Mouse (Mus musculus) bone marrow macrophage, adult 2 months (primary cell): ENCODE results near the gene Snap25. TPM values are rescaled to one million over a fixed set of nuclear protein-coding genes. Genes with fewer than 3 reads are reported as not detected.
A peak's percentile ranks its signal among the peaks of the same experiment; 100 is the strongest.

Source experiments
- H3K27ac ChIP-seq: 2 replicates; pipeline ENCODE4 v1.5.1; 2012; ENCODE audit warnings: low read depth, low read length; ENCODE audit not compliant: insufficient read depth
- H3K4me1 ChIP-seq: 2 replicates; pipeline ENCODE4 v1.6.1; 2012; ENCODE audit warnings: low read length; ENCODE audit not compliant: control insufficient read depth, insufficient read depth
- H3K4me3 ChIP-seq: 2 replicates; pipeline ENCODE4 v1.5.1; 2012; ENCODE audit warnings: mild to moderate bottlenecking, low read length, moderate library complexity; ENCODE audit not compliant: insufficient read depth
- CTCF ChIP-seq: IDR thresholded peaks from 2 replicates; pipeline ENCODE4 v1.5.1; 2012; ENCODE audit warnings: low read depth, mild to moderate bottlenecking, low read length, moderate library complexity
- POLR2A ChIP-seq: IDR thresholded peaks from 2 replicates; pipeline ENCODE4 v1.6.1; 2012; ENCODE audit warnings: mild to moderate bottlenecking, low read depth, low read length, borderline replicate concordance
- polyA plus RNA-seq: library from polyadenylated mRNA; stranded (reverse); fragments of >200 nt; gene quantifications from 2 replicates; pipeline ENCODE4 v1.2.4, GENCODE M21; 2012; ENCODE audit not compliant: missing spikeins, insufficient read depth, insufficient read length

Gene Snap25
- polyA plus RNA-seq, 1 experiment = not detected

DNA sequence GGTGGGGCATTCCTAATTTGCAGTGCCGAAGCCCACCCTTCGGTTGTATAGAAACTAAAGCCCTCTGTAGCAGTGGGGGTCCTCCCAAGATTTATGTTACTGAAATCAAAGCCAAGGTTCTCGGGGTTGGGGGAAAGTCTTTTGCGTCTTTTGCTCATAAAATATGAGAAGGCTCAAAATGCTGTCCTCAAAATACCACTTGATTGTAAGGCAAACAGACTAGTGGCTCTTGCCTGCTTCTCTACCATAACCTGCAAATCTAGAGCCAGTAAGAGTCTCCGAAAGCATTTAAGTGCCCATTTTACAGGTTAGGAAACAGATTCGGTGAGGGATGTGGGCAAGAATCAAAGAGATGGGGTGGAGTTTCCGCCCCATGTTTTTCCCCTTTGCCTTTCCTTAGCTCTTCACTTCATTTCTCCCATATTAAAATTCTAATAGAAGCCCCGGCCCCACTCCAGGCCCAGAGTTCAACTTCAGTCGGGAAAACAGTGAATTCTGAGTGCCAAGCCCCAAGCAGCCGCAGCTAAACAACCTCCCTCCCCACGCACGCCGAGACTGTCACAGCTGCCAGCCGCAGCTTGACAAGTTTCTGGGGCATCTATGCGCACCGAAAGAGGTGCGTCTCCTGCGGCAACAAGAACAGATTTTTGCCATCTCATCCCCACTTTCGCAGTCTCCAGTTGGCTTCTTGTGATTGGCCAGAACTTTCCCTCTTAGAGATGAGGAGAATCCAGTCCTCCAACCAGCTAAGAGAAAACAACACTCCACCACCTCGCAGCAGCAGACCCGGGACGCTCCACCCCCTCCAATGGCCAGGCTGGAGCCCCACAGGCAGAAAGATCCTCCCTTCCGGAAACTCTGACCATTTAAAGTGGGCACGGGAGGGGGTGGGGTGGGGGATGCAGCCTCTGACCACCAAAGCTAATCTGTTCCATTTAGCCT, 33.7 kb upstream of the Snap25 start:
- Histone ChIP-seq H3K27ac (peak overlapping the region; percentile 92), H3K4me3 (peak overlapping the region; percentile 68), H3K4me1 (peaks cover 17% of the 10 kb centered on the region)
- no peak for TF ChIP-seq POLR2A
- no peak for TF ChIP-seq CTCF

DNA sequence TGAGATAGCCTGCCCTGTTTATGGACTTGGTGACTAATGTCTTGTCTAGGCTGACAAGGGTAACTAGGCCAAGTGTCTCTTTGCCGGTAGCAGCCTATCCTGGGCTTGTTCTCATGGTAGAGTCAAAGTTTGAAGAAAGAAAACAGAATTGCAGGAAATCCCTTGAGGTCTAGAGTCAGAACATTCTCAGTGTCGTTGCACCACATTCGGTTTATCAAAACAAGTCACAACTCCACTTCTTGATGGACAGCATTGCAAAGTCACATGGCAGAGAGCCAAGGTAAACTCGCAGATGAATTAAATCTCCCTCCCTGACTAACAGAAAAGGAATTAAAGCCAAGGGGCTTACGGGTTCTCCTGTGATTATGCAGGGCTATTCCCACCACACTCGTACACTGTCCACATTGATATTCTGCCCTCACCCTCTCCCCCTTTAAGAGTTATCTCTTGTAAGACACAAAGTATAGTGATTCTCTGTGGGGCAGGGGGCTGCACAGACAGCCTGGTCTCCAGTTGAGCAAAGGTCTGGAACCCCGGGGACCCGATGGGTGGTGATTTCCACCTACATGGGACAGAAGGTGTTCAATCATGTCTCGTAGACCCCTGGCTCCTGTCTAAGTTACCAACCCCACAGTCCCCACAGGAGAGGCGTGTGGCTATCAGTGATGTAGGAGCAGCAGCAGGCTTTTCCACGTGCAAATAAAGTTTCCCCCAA, 30.9 kb upstream of the Snap25 start:
- peaks cover 14% of the 10 kb centered on the region for H3K4me1 ChIP-seq
- TF ChIP-seq CTCF (no peak), POLR2A (no peak)
- no peak overlapping the region for H3K27ac ChIP-seq
- no peak overlapping the region for H3K4me3 ChIP-seq

DNA sequence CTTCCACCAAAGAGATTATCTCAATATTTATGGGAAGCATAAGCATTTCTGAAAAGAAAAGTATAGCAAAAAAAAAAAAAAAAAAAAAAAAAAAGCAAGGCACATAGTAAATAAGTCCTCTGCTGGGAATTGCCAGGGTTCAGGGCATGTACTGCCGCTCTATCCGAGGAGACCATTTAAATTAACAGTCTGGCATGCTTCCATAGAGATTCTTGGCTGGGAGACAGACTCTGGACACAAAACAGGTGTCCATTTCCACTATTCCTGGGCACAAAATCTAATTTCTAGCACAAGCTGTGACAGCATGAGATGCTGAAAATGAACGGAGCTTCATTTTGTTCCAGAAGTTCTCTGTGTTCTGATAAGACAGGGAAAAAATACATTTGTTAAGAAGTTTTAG, 27.1 kb upstream of the Snap25 start:
- Histone ChIP-seq H3K4me1 (no peaks in the 10 kb centered on the region), H3K27ac (no peak overlapping the region), H3K4me3 (no peak overlapping the region)
- no peak for TF ChIP-seq POLR2A

DNA sequence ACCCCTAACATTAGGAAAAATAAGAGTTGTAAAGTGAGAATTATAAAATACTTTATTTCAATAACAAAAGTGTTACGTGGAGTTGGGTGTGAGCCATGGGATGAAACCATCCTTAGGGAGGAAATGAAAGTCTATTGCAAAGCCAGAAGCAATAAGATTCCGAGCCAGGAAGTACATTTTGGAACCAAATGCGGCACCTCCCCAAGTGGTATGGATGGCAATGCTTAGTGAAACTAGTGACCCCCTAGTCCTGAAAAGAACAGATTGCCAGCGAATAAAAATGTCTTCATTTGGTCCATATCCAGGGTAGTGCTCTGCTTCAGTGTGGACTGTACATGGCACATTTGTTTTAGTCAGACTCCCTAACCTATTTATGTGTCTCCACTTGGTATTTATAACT, 25.9 kb upstream of the Snap25 start:
- Histone ChIP-seq H3K4me1 (no peaks in the 10 kb centered on the region), H3K4me3 (no peak overlapping the region), H3K27ac (no peak overlapping the region)
- TF ChIP-seq CTCF (no peak), POLR2A (no peak)

DNA sequence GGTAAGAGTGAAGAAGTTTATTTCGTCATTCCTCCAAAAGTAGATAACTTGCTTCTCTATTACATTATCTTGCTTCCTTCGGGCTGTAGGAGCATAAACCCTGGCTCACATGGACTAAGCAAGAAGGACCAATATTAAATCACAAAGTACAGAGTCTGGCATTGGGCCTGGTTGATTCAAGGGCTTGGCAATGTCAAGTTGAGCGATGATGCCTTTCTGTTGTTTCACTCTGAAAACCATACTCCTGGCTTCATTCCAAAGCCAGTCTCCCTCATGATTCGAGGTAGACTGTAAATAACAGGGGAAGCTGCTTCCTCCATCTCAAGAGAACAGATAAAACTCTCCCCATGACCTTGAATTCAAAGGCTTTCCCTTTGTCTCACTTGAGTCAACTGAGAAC, 23.8 kb upstream of the Snap25 start:
- no peak for TF ChIP-seq CTCF
- no peak for TF ChIP-seq POLR2A
- no peaks in the 10 kb centered on the region for H3K4me1 ChIP-seq
- H3K4me3 ChIP-seq = no peak overlapping the region
- no peak overlapping the region for H3K27ac ChIP-seq

DNA sequence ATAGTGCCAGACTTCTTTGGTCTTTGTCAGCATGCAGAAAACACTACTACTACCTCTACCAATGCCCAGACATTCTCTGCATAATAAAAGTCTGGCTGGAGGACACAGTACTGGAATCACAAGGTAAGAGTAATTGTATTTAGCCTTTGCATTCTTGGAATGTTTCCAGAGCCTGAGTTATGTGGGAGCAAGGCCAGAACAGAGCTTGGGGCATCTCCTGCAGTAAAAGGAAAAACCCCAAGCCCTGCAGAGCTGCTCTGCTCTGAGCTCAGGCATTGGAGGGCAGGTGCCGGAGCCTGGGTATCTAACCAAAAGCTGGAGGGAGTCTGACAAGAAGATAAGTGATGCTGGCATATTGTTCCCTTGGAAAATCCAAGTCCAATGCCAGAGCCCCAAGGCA, 21.6 kb upstream of the Snap25 start:
- no peak overlapping the region for H3K4me3 ChIP-seq
- no peak for TF ChIP-seq CTCF
- TF ChIP-seq POLR2A = no peak
- no peaks in the 10 kb centered on the region for H3K4me1 ChIP-seq
- H3K27ac ChIP-seq = no peak overlapping the region

DNA sequence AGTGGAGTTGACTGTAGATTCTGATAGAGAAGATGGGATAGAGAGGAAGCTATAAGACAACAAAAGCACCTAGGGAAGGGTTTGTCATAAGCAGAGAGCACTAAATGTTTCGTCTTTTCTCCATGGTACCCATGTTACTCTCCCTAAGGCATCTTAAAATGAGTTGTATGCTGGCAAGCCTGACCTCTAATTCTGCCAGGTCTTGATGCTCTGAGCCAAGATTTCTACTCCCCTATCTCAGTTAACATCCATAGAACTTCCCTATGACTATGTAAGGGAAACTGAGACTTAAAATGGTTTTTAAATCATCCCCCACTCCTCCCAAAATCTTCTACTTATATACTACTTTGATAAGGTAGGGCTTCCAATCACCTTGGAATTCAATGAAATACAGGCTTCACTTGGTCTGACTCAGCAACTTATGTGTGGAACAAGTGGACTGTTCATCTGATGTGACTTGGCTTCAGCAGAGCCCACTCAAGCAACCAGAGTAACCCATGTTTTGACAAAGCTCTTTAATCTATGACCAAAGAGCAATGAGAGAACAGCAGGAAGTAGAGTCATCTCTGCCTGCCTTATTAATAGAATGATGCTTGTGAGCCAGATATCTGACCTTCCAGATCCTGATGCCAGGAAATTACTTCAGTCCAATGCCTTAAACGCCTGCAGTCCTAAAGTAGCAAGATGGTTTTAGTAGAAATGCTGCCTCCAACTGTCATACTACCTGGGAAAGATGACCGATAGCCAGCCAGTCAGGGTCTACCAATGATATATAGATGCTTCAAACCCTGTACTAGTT, 13.6 kb upstream of the Snap25 start:
- Histone ChIP-seq H3K4me1 (no peaks in the 10 kb centered on the region), H3K27ac (no peak overlapping the region), H3K4me3 (no peak overlapping the region)
- TF ChIP-seq POLR2A (no peak), CTCF (no peak)

DNA sequence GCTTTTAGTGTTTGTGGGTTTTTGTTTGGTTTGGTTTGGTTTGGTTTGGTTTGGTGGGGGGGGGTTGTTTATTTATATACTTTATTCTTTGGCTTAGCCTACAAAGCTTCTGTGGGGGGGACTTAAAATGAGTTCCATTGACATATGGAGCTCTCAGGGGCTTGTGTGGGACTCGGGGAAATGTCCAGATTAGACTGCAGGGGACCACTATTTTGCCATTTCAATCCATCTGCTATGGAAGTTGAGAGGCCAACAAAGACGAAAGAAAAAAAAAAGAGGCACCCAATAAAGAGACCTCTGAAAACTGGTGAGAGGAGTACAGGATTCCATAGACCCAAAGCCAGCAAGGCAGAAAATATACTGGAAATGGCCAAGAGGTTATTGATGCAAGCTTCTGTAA, 9.9 kb upstream of the Snap25 start:
- Histone ChIP-seq H3K27ac (no peak overlapping the region), H3K4me3 (no peak overlapping the region), H3K4me1 (no peaks in the 10 kb centered on the region)
- TF ChIP-seq CTCF = no peak
- no peak for TF ChIP-seq POLR2A

DNA sequence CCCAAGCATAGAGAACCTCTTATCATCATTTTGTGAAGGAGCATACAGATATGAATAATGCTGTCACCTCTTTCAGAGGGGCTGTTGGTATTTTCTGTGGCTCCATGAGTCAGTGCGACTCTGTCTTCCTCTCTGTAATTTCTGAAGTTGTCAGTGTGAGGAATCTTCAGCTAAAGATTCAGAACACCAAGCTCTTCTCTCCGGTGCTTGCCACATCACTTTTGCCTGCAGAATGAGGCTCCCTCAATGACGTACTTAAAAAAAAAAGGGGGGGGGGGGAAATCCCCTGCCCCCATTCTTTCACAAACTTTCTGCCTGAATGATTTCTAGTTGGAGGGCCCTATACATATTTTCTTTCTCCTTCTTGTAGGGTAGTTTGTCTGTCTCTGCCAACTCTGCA, 2.1 kb upstream of the Snap25 start:
- H3K4me1 ChIP-seq = no peaks in the 10 kb centered on the region
- no peak for TF ChIP-seq POLR2A
- TF ChIP-seq CTCF = no peak
- H3K4me3 ChIP-seq = no peak overlapping the region
- no peak overlapping the region for H3K27ac ChIP-seq
